Mouse (Mus musculus) liver, adult 10 weeks (tissue): Measurements from ENCODE around the gene Scd2. TPM values are rescaled to one million over a fixed set of nuclear protein-coding genes. Genes with fewer than 3 reads are reported as not detected.

Experiments used
- polyA plus RNA-seq: library from polyadenylated mRNA; stranded (reverse); fragments of 350-450 nt; fragmentation: Illumina TruSeq; extraction: RNeasy Lipid Tissue Mini Kit (QIAGEN cat#74804); gene quantifications from one replicate; pipeline ENCODE4 v1.2.3, GENCODE M21; 2014; ENCODE audit warnings: low read depth, low replicate concordance

The Scd2 gene
- 3.6 TPM for polyA plus RNA-seq

DNA sequence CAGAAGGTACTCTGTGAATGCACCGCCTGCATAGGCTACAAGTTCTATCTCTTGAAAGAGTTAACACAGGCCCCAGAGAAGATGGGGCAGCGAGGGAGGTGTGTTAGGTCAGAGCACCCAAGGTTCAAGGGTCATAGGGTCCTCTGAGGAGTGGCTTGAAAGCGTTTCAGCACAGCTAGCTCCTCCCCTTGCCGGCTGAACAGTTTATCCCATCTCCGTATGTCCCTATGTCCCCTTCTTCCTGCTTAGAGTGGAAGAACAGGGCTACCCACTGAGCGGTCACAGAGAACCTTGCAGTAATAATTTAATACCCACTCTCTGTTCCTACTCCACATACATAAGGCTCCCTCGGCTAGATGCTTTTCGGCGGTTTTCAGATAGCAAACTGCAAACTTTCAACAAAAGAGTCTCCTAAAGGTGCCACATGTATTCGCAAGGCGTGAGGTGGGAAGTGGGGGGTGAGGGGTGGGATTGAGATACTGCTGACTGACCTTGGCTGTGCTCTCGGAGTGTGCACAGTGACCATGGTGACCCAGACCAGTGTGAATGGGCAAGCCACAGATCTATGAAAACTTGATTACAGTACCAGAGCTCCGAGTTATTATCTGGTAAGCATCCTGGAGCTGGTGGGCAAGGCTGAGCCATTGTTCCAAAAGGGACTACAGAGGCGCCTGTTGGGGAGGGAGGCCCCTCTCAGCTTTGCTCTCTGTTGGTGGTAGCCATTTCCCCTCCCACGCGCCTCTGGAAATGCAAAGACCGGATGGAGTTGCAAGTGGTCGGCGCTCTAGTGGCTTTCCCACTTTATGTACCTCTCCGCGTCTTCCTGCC lies at the start of gene Scd2:
Gene Scd2 (plus strand): TSS at position 734 of the 828 bp plus-strand sequence.

DNA sequence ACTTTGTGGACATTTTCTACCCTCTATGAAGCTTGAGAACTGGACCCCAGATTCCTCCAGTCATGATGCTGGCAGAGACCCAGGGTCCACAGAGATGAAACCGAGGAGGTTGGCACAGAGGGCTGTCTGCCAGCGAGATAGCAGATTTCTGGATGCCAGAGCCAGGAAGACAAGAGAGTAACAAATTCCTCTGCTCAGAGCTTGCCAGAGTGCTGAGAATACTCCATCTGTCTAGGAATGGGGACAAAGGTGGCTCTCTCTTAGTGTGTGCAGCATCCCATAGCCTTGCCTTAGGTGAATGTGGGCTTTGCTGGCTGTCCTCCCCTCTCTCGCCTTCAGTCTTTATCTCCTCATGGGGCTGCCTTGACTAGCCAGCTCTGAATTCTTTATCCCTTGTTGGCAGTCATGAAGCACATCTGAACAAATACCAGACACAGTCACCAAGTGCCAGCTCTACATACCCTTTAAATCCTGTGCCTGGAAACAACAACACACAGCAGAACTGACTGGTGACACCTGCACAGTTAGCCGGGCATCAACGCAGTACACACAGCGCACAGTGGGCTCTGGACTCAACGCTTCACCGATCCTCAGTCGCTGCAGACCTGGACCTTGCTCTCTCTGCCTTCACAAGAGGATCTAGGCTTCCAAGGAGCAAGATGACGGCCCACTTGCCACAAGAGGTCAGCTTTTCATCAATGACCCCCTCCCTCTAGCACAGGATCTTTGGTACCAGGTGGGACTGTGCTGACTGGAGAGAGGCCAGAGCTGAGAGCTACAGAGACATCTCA lies 39.6 kb downstream of the Scd2 start, which contains the start of gene Scd4:
Gene Scd4 (plus strand): TSS at position 260 of the 791 bp plus-strand sequence.

Other genes with a start within 250 kb of the Scd2 start
- gene Erlin1, start 223.9 kb upstream of the Scd2 start, polyA plus RNA-seq = 44.8 TPM
- gene Chuk, start 186.2 kb upstream of the Scd2 start, polyA plus RNA-seq = 245 TPM
- gene Cwf19l1, start 157.8 kb upstream of the Scd2 start, polyA plus RNA-seq = 17.0 TPM
- gene Bloc1s2, start 147.2 kb upstream of the Scd2 start, polyA plus RNA-seq = 29.2 TPM
- not detected for gene Pkd2l1, start 101.2 kb upstream of the Scd2 start, polyA plus RNA-seq
- not detected for gene Scd3, start 90.4 kb upstream of the Scd2 start, polyA plus RNA-seq
- gene Scd4, start 39.4 kb downstream of the Scd2 start, polyA plus RNA-seq = not detected
- 1,950 TPM for gene Scd1, start 114.2 kb downstream of the Scd2 start, polyA plus RNA-seq
- gene Wnt8b, start 199.8 kb downstream of the Scd2 start, polyA plus RNA-seq = not detected